Mouse (Mus musculus): ENCODE measurements around the gene Olfr643. TPM values are rescaled to one million over a fixed set of nuclear protein-coding genes. Genes with fewer than 3 reads are reported as not detected.
"Not testable (repeated sequence)": the region's sequence is repeated elsewhere in the genome, so short reads cannot be mapped to it uniquely, and the experiment has no call there.

The Olfr643 gene
- total RNA-seq, 2 experiments from 2014 or later: not detected

- DNase-seq (ENCODE audit: low spot score): no peak
- intact Hi-C loops (cut with DNase I): no loop called here
Observed at GRCm38 (mm10) chr7:104025473-104025872, 111.7 kb downstream of the Olfr643 start, which contains the start of gene Olfr640. Gene Olfr640, minus strand, starts transcription at chr7:104025573.

GRCm38 (mm10) chr7:104021651-104022050, 115.6 kb downstream of the Olfr643 start:
- intact Hi-C loops (cut with DNase I): no loop called here
- DNase-seq (ENCODE audit: low spot score): no peak

- intact Hi-C loops (cut with DNase I): no loop called here
- no peak for DNase-seq (ENCODE audit: low spot score)
Observed at GRCm38 (mm10) chr7:104018953-104019352, 118.3 kb downstream of the Olfr643 start.

GRCm38 (mm10) chr7:104017203-104017602, 120.0 kb downstream of the Olfr643 start, which contains the start of gene Olfr639:
Gene Olfr639, minus strand, starts transcription at chr7:104017303.
- intact Hi-C loops (cut with DNase I): no loop called here
- DNase-seq (ENCODE audit: low spot score): no peak

GRCm38 (mm10) chr7:103999124-103999523, 138.1 kb downstream of the Olfr643 start:
- no peak for DNase-seq (ENCODE audit: low spot score)
- intact Hi-C loops (cut with DNase I): no loop called here

GRCm38 (mm10) chr7:103998446-103998845, 138.8 kb downstream of the Olfr643 start, which contains the start of gene Olfr638:
Gene Olfr638, plus strand, starts transcription at chr7:103998746.
- no peak for DNase-seq (ENCODE audit: low spot score)
- intact Hi-C loops (cut with DNase I): no loop called here

DNA sequence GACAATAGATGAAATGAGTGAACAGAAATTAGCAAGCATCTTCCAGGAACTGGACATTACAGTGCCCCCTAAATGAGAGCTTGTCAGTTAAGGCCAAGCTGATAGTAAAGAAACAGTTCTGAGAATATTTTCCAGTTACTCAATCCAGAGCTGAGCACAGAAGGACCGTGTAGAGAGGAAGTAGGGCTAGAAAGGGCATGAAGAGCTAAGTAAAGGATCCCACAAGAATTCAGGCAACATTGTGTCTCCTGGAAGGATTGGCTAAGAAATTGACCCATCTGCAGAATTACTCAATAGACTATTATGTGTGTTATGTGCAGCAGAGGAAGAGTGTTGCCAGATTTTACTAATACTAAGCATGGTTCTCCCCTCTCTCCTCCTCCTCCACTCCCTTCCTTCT, 165.4 kb downstream of the Olfr643 start:
- intact Hi-C loops (cut with DNase I): no loop called here
- no peak for DNase-seq (ENCODE audit: low spot score)

DNA sequence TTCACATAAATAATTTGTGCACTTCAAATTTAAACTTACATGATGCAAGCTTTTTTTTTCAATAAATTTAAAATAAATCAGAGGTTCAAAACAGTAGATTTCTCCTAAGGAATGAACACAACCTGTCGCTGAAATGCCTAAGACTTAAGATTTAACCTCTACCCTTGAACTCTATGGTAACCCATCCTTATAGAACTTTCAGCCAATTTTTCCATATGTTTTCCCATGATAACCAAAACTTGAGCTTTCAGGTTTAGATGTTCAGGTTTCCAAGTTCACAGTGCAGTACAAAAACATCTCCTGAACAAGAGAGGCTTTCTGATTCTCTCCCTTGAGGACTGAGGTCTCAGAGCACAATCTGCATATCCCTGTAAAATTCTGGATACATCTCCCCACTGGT, 166.4 kb downstream of the Olfr643 start, which contains the start of gene Olfr635:
TSS of gene Olfr635 (plus strand) at position 301 of the 400 bp plus-strand sequence.
- intact Hi-C loops (cut with DNase I): no loop called here
- DNase-seq (ENCODE audit: low spot score): no peak

DNA sequence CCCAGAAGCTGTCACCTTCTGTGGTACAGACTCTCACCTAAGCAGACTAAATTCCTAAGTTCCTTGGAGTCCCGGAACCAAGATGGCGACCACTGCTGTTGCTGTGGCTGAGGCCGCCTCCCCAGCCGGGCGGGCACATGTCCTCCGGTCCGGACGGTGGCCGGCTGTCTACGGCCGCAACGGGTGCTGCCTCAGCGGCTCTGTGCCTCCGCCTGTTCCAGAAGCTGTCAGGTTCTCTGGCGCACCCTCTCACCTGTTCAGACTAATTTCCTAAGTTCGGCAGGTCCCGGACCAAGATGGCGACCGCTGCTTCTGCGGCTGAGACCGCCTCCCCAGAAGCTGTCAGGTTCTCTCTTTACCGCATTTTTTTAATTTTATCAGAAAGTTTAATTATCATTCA, 170.3 kb downstream of the Olfr643 start:
- intact Hi-C loops (cut with DNase I): not testable (repeated sequence)

More for the DNA sequence above, 170.3 kb downstream of the Olfr643 start:
- DNase-seq (ENCODE audit: low spot score): not testable (repeated sequence)

Other genes with a start within 250 kb of the Olfr643 start
- not detected for gene Olfr64, start 242.9 kb downstream of the Olfr643 start, total RNA-seq (2021)
- gene Olfr65, start 233.9 kb downstream of the Olfr643 start, total RNA-seq (2021): not detected
- gene Olfr631, start 208.6 kb downstream of the Olfr643 start, total RNA-seq (2021): not detected
- not detected for gene Olfr632, start 203.1 kb downstream of the Olfr643 start, total RNA-seq (2021)
- not detected for gene Olfr633, start 193.0 kb downstream of the Olfr643 start, total RNA-seq (2021)
- not detected for gene Olfr635, start 166.3 kb downstream of the Olfr643 start, total RNA-seq (2021)
- gene Olfr638, start 138.7 kb downstream of the Olfr643 start, total RNA-seq (2021): not detected
- gene Olfr639, start 120.1 kb downstream of the Olfr643 start, total RNA-seq (2021): not detected
- not detected for gene Olfr640, start 111.8 kb downstream of the Olfr643 start, total RNA-seq (2021)
- gene Olfr641, start 102.0 kb downstream of the Olfr643 start, total RNA-seq (2021): not detected
- not detected for gene Olfr642, start 84.7 kb downstream of the Olfr643 start, total RNA-seq (2021)
- gene 4930516K23Rik, start 76.0 kb downstream of the Olfr643 start, total RNA-seq (2021): not detected
- not detected for gene Olfr644, start 65.5 kb downstream of the Olfr643 start, total RNA-seq (2021)
- gene Olfr645, start 51.9 kb downstream of the Olfr643 start, total RNA-seq (2021): not detected
- not detected for gene Olfr646, start 32.5 kb downstream of the Olfr643 start, total RNA-seq (2021)
- not detected for gene Ubqln5, start 7.6 kb downstream of the Olfr643 start, total RNA-seq (2021)
- not detected for gene Ubqln3, start 5.9 kb upstream of the Olfr643 start, total RNA-seq (2021)
- gene Ubqlnl, start 13.2 kb upstream of the Olfr643 start, total RNA-seq (2021): not detected
- not detected for gene Olfm5, start 27.4 kb upstream of the Olfr643 start, total RNA-seq (2021)
- not detected for gene Olfr648, start 46.0 kb upstream of the Olfr643 start, total RNA-seq (2021)
- not detected for gene Olfr649, start 58.6 kb upstream of the Olfr643 start, total RNA-seq (2021)
- gene Trim6, start 81.4 kb upstream of the Olfr643 start, total RNA-seq (2021): under 1 TPM; 0.47 to 0.73 TPM
- gene Trim34a, start 107.1 kb upstream of the Olfr643 start, total RNA-seq (2021): 1 to 10 TPM; 3.9 to 4.1 TPM
- gene Trim5, start 150.7 kb upstream of the Olfr643 start, total RNA-seq (2021): 1 to 10 TPM; 2.2 to 2.3 TPM
- 1 to 10 TPM; 5.7 to 6.3 TPM for gene Trim12a, start 178.1 kb upstream of the Olfr643 start, total RNA-seq (2021)
- under 1 TPM; 0.39 to 0.48 TPM for gene Trim34b, start 192.1 kb upstream of the Olfr643 start, total RNA-seq (2021)
- gene Trim12c, start 216.0 kb upstream of the Olfr643 start, total RNA-seq (2021): 1 to 10 TPM; 5.0 to 5.2 TPM
- not detected for gene Trim30b, start 232.5 kb upstream of the Olfr643 start, total RNA-seq (2021)